Mouse (Mus musculus) forebrain, embryonic 10.5 days (tissue): ENCODE measurements around the gene Fbxl13. TPM values are rescaled to one million over a fixed set of nuclear protein-coding genes. Genes with fewer than 3 reads are reported as not detected.

Experiments used
- DNase-seq: peaks from one replicate; pipeline ENCODE4 v3.0.0-alpha.2; 2017; ENCODE audit warnings: low spot score; ENCODE audit errors: extremely low spot score
- H3K27ac ChIP-seq: fragments of 300-500 bp; sonication (generic); 2 replicates; pipeline ENCODE4 v1.5.1; 2016; ENCODE audit warnings: mild to moderate bottlenecking
- H3K27me3 ChIP-seq: fragments of 300-500 bp; sonication (generic); 2 replicates; pipeline ENCODE4 v1.6.1; 2016; ENCODE audit warnings: mild to moderate bottlenecking; ENCODE audit not compliant: poor library complexity, severe bottlenecking
- H3K36me3 ChIP-seq: fragments of 300-500 bp; sonication (generic); replicated peaks from 2 replicates; pipeline ENCODE4 v1.6.1; 2016; ENCODE audit warnings: mild to moderate bottlenecking, moderate library complexity
- H3K4me1 ChIP-seq: fragments of 300-500 bp; sonication (generic); 2 replicates; pipeline ENCODE4 v1.6.1; 2016
- H3K4me3 ChIP-seq: fragments of 300-500 bp; sonication (generic); 2 replicates; pipeline ENCODE4 v1.5.1; 2016; ENCODE audit warnings: mild to moderate bottlenecking, moderate library complexity
- H3K9me3 ChIP-seq: fragments of 300-500 bp; sonication (generic); 2 replicates; pipeline ENCODE4 v1.6.1; 2016; ENCODE audit warnings: mild to moderate bottlenecking, moderate library complexity
- WGBS: fragments of 180-500 bp; shearing (Covaris S2); methylation state at CpG from one replicate; pipeline ENCODE4 v1.1.7; 2016; 5-methylcytosine and 5-hydroxymethylcytosine counted together
- polyA plus RNA-seq: library from polyadenylated mRNA; unstranded; fragments of >200 nt; fragmentation: Nextera tagmentation; extraction: Ambion mirVana; gene quantifications from 2 replicates; pipeline ENCODE4 v1.2.1, GENCODE M21; 2016

Fbxl13 gene
- polyA plus RNA-seq, 1 experiment from 2014 or later = 0.12 TPM

GRCm38 (mm10) chr5:21496881-21497280 is 148.6 kb downstream of the Fbxl13 start:
- no peaks in the 10 kb centered on the region for H3K36me3 ChIP-seq
- no peak overlapping the region for H3K27ac ChIP-seq
- no peak overlapping the region for H3K4me3 ChIP-seq
- no peak for DNase-seq
- H3K9me3 ChIP-seq = no peaks in the 10 kb centered on the region
- H3K4me1 ChIP-seq = 0 out of 2 replicates have a peak, but pooled peaks cover 3% of the 10 kb centered on the region
- H3K27me3 ChIP-seq = no peaks in the 10 kb centered on the region
- WGBS = 60% methylated on average over 3 of the region's 3 CpGs

GRCm38 (mm10) chr5:21496321-21496720 is 149.1 kb downstream of the Fbxl13 start:
- Histone ChIP-seq H3K4me3 (no peak overlapping the region), H3K36me3 (no peaks in the 10 kb centered on the region), H3K27ac (no peak overlapping the region), H3K27me3 (no peaks in the 10 kb centered on the region), H3K4me1 (peaks cover 7% of the 10 kb centered on the region), H3K9me3 (no peaks in the 10 kb centered on the region)
- DNase-seq = no peak
- 82% methylated on average over 6 of the region's 6 CpGs for WGBS

- H3K27me3 ChIP-seq = no peaks in the 10 kb centered on the region
- H3K36me3 ChIP-seq = no peaks in the 10 kb centered on the region
- 62% methylated on average over 3 of the region's 3 CpGs for WGBS
- no peaks in the 10 kb centered on the region for H3K9me3 ChIP-seq
- H3K27ac ChIP-seq = no peak overlapping the region
- DNase-seq = no peak
- peaks cover 9% of the 10 kb centered on the region for H3K4me1 ChIP-seq
- no peak overlapping the region for H3K4me3 ChIP-seq
Measured at GRCm38 (mm10) chr5:21494781-21495180, 150.7 kb downstream of the Fbxl13 start.

- H3K4me1 ChIP-seq = peaks cover 9% of the 10 kb centered on the region
- 90% methylated on average over 8 of the region's 8 CpGs for WGBS
- H3K4me3 ChIP-seq = no peak overlapping the region
- H3K36me3 ChIP-seq = no peaks in the 10 kb centered on the region
- H3K27ac ChIP-seq = no peak overlapping the region
- no peaks in the 10 kb centered on the region for H3K9me3 ChIP-seq
- no peak for DNase-seq
- H3K27me3 ChIP-seq = no peaks in the 10 kb centered on the region
Measured at GRCm38 (mm10) chr5:21493294-21493999, 152.0 kb downstream of the Fbxl13 start.

- no peak overlapping the region for H3K4me3 ChIP-seq
- no peak overlapping the region for H3K27ac ChIP-seq
- 80% methylated on average over 3 of the region's 3 CpGs for WGBS
- peaks cover 9% of the 10 kb centered on the region for H3K4me1 ChIP-seq
- no peaks in the 10 kb centered on the region for H3K36me3 ChIP-seq
- H3K9me3 ChIP-seq = no peaks in the 10 kb centered on the region
- DNase-seq = no peak
- no peaks in the 10 kb centered on the region for H3K27me3 ChIP-seq
Measured at GRCm38 (mm10) chr5:21492213-21492612, 153.2 kb downstream of the Fbxl13 start.

GRCm38 (mm10) chr5:21491469-21491868 is 154.0 kb downstream of the Fbxl13 start:
- Histone ChIP-seq H3K9me3 (no peaks in the 10 kb centered on the region), H3K36me3 (no peaks in the 10 kb centered on the region), H3K27me3 (no peaks in the 10 kb centered on the region), H3K4me1 (peaks cover 9% of the 10 kb centered on the region), H3K27ac (no peak overlapping the region), H3K4me3 (no peak overlapping the region)
- no peak for DNase-seq
- WGBS = 72% methylated on average over 2 of the region's 2 CpGs

- DNase-seq = no peak
- H3K27me3 ChIP-seq = no peaks in the 10 kb centered on the region
- no peak overlapping the region for H3K4me3 ChIP-seq
- 81% methylated on average over 4 of the region's 4 CpGs for WGBS
- H3K4me1 ChIP-seq = peaks cover 6% of the 10 kb centered on the region
- no peaks in the 10 kb centered on the region for H3K36me3 ChIP-seq
- H3K27ac ChIP-seq = no peak overlapping the region
- no peaks in the 10 kb centered on the region for H3K9me3 ChIP-seq
Measured at GRCm38 (mm10) chr5:21489135-21489534, 156.3 kb downstream of the Fbxl13 start.

GRCm38 (mm10) chr5:21488506-21488905 is 156.9 kb downstream of the Fbxl13 start:
- Histone ChIP-seq H3K27me3 (no peaks in the 10 kb centered on the region), H3K27ac (no peak overlapping the region), H3K9me3 (no peaks in the 10 kb centered on the region), H3K4me3 (no peak overlapping the region), H3K36me3 (no peaks in the 10 kb centered on the region), H3K4me1 (peaks cover 6% of the 10 kb centered on the region)
- WGBS = 96% methylated on average over 5 of the region's 5 CpGs
- DNase-seq = no peak

- no peaks in the 10 kb centered on the region for H3K9me3 ChIP-seq
- 85% methylated on average over 3 of the region's 3 CpGs for WGBS
- no peak overlapping the region for H3K4me3 ChIP-seq
- no peak overlapping the region for H3K27ac ChIP-seq
- H3K36me3 ChIP-seq = no peaks in the 10 kb centered on the region
- DNase-seq = no peak
- no peaks in the 10 kb centered on the region for H3K27me3 ChIP-seq
- peaks cover 13% of the 10 kb centered on the region for H3K4me1 ChIP-seq
Measured at GRCm38 (mm10) chr5:21487716-21488115, 157.7 kb downstream of the Fbxl13 start.

GRCm38 (mm10) chr5:21487306-21487705 is 158.1 kb downstream of the Fbxl13 start:
- Histone ChIP-seq H3K27me3 (no peaks in the 10 kb centered on the region), H3K9me3 (no peaks in the 10 kb centered on the region), H3K4me3 (no peak overlapping the region), H3K4me1 (peaks cover 17% of the 10 kb centered on the region), H3K36me3 (no peaks in the 10 kb centered on the region), H3K27ac (no peak overlapping the region)
- WGBS = 92% methylated on average over 3 of the region's 3 CpGs
- DNase-seq = no peak

GRCm38 (mm10) chr5:21486798-21487197 is 158.6 kb downstream of the Fbxl13 start:
- Histone ChIP-seq H3K27ac (no peak overlapping the region), H3K27me3 (no peaks in the 10 kb centered on the region), H3K4me1 (peaks cover 19% of the 10 kb centered on the region), H3K9me3 (no peaks in the 10 kb centered on the region), H3K36me3 (no peaks in the 10 kb centered on the region), H3K4me3 (no peak overlapping the region)
- no peak for DNase-seq
- 93% methylated on average over 5 of the region's 5 CpGs for WGBS

GRCm38 (mm10) chr5:21485197-21485829 is 160.1 kb downstream of the Fbxl13 start:
- WGBS = 94% methylated on average over 8 of the region's 8 CpGs
- peaks cover 4% of the 10 kb centered on the region; the same call in 1 of the 2 replicates for H3K36me3 ChIP-seq
- H3K4me3 ChIP-seq = no peak overlapping the region
- no peak overlapping the region for H3K27ac ChIP-seq
- H3K9me3 ChIP-seq = no peaks in the 10 kb centered on the region
- no peaks in the 10 kb centered on the region for H3K27me3 ChIP-seq
- peaks cover 13% of the 10 kb centered on the region for H3K4me1 ChIP-seq
- DNase-seq = no peak

- WGBS = 91% methylated on average over 8 of the region's 8 CpGs
- no peak for DNase-seq
- H3K27ac ChIP-seq = no peak overlapping the region
Measured at GRCm38 (mm10) chr5:21483275-21483674, 162.2 kb downstream of the Fbxl13 start.

More at GRCm38 (mm10) chr5:21483275-21483674, 162.2 kb downstream of the Fbxl13 start:
- peaks cover 13% of the 10 kb centered on the region for H3K4me1 ChIP-seq
- H3K9me3 ChIP-seq = no peaks in the 10 kb centered on the region
- H3K27me3 ChIP-seq = no peaks in the 10 kb centered on the region
- peaks cover 4% of the 10 kb centered on the region; the same call in 1 of the 2 replicates for H3K36me3 ChIP-seq
- no peak overlapping the region for H3K4me3 ChIP-seq
